Mouse (Mus musculus): ENCODE data around the gene Cyp2c23.

Gene Cyp2c23

DNA sequence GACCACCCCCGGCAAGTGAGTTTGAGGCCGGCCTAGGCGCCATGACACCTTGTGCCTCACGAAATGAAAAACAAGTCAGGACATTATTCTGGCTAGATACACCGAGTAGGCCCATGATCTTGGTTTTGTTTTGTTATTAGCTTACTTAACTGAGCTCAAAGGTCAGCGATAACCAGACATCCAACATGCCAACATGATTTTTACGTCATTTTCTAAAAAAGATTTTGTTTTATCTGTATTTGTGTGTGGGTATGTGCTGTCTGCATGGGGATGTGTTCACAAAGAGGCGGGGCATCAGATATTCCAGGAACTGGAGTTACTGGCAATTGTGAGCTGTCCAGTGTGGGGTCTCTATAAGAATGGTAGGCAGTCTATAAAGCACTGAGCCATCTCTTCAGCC is 56.9 kb downstream of the Cyp2c23 start:
- DNase-seq (ENCODE audit: low read depth, low spot score): no peak

DNA sequence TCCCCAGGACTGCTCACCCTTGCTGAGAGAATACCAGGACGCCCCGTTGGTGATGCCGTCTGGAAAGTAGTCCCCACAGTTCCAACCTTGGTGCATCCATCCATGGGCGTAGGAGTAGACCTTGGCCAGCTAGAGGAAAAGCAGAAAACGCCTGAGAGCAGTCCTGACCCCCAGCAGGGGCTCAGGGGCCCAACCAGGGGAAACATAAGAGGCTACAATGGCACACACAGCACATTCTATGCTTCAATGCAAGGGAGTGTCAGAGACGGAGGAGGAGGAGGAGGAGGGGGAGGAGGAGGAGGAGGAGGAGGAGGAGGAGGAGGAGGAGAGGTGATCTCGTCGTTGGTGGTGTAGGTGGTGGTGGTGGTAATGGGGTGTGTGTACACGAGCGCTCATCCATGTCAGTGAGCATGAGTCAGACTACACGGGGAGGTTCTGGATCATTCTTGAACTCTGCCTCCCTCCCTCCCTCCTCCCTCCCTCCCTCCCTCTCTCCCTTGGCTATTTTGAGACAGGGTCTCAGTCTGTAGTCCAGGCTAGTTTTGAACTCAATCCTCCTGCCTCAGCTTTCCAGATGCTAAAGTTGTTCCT is 60.5 kb downstream of the Cyp2c23 start:
- no peak for DNase-seq (ENCODE audit: low read depth, low spot score)

DNA sequence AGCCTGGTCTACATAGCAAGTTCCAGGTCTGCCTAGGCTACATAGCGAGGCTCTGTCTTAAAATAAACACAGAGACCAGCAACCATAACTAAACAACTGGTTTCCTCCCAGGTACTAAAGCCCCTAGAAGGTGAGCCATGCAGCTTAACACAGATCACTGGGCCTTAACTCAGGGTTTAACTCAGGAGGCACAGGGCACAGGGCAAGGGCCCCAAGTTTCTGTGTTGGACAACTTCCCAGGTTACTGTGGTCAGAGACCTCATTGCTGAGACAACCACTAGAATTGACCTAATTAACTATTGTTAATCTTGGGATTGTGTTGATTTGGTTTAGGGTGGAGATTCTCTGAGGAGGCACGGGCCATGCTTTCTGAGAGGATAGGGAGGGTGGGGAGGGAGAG is 62.5 kb downstream of the Cyp2c23 start:
- DNase-seq (ENCODE audit: low read depth, low spot score): no peak

DNA sequence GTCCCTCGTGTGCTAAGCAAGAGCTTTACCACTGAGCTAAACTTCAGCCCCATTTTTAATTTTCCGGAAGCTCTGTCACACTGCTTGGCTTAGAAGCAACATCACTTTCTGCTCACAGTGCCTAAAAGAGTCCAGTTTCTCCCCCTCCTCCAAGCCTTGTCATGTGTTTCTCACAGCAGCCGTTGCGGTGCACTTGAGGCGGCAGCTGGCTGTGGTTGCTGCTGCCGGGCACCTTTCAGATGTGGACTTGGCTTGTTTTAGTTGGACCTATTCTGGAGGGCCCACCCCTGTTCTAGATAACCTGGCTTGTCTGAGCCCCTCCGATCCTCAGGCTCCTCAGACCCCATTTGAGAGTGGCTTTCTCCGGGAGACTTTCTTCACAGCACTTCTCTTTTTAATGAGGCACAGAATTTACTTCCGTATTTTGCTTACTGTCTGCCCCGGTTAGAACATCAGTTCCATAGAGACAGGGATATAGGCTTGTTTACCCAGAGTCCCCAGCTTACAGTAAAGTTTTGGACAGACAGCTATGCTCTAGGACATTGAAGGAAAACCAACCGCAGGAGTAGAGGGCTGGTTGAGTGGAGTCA is 63.4 kb downstream of the Cyp2c23 start:
- no peak for DNase-seq (ENCODE audit: low read depth, low spot score)

DNA sequence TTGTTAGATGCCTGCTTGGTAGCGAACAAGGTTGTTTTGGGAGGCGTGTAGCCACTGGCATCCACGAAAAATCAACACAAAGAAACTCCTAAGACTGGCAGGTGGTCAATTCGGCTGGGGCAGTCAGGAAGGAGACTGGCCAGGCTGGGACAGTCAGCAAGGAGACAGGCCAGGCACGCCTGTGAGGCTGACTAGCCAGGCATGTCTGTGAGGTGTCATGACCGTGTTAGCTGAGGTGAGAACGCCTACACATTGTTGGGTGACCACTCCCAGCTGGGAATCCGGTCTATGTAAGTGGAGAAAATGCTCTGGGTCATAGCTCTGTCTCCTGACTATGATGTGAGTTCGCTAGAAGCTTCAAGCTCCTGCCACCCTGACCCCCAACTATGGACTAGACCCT is 66.2 kb downstream of the Cyp2c23 start:
- no peak for DNase-seq (ENCODE audit: low read depth, low spot score)

DNA sequence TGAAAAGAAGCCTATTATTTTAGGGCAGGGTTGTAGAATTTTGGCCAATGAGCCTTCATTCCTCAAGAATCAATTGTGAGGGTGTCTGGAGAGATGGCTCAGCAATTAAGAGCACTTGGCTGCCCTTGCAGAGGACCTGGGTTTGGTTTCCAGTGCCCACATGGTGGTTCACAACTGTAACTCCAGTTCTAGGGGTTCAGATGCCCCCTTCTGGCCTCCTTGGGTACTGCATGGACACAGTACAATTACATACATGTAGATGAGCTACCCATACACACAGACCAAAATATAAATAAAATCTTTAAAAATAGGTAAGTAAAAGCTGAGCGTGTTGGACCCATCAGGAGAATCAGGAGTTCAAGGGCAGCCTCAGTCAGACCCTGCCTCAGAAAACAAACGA is 67.8 kb downstream of the Cyp2c23 start:
- no peak for DNase-seq (ENCODE audit: low read depth, low spot score)

DNA sequence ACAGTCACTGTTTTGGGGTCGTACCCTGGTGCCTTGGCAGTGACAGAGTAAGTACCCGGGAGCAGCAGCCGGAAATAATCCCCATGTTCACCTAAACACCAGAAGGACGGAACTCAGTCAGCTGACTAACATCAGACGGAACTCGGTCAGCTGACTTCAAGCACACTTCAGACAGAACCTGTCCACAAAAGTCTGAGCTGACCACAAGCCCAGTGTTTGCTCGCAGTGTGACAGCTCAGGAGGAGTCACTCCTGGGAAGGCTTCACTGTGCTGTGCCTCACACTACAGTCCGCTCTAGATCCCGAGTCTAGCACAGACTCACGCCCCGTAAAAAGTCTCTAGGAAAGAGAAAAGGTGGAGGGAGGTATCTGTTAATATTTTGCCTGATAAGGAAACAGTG is 69.0 kb downstream of the Cyp2c23 start:
- DNase-seq (ENCODE audit: low read depth, low spot score): no peak

DNA sequence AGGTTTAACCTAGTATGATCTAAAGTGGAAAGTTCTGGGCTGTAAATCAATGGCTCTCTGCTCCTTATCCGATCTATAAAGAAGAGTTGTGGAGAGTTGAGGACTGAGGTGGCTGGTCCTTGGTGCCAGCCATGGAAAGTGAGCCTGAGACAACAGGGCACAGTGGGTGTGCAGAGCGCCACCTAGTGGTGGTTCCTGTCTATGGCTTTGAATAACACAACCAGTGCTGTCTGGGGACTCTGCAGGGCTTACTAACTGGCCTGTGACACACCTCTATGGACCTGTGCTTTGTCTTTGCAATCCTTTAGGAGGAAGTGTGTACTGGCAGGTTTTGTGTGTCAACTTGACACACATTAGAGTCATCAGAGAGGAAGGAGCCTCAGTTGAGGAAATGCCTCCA is 69.8 kb downstream of the Cyp2c23 start:
- DNase-seq (ENCODE audit: low read depth, low spot score): peak; percentile 61

DNA sequence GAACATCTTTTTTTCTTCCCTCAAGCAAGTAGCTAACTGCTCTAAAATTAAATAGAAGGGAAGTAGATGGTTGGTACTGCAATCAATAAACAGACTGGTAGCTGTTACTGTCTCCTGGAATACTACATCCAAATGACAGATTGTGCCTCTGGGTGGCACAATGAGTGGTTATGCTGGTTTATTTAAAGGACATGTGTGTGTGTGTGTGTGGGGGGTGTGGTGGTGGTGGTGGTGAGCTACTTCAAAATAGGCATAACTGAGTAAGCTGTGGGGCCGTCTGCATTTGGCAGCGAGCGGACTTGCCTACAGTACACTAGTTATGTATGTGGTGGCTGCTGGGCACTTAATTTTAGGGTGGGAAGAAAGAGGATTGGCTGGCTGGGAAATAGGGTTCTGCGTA is 71.1 kb downstream of the Cyp2c23 start:
- no peak for DNase-seq (ENCODE audit: low read depth, low spot score)

DNA sequence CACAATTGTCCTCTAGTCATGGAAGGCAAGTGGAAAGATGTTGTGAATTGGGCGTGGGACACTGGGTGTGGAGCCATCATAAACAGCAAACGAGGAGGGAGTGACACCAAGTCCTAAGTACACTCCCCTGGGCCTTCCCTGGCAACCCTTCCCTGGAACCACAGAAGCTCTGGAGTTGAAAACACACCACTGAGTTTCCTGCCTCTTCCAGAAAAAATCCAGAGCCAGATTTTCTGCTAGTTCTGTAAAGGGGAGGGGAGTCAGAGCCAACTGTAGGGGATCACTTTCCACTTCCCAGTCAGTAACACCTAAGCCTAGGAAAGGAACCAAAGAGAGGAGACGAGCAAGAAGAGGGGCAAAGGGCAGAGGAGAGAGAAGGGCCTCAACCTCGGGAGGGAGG is 71.6 kb downstream of the Cyp2c23 start:
- peak; percentile 52 for DNase-seq (ENCODE audit: low read depth, low spot score)

DNA sequence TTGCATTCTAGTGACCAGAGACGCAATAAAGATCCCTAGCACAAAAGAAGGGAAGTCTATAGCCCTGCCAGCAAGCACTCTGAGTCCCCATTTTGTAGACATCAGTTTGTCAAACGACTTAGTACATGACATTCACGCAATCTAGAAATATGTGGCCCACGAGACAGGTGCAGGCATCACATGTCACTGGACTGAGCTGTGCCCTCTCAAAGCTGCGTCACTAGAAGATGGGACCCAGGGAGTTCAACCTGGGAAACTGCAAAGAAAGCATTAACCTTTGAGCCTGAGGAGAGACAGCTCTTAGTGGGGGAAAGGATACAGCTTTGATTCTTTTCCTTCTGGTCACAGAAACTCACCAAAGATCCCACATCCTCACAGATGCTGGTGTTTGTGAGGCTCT is 73.7 kb downstream of the Cyp2c23 start:
- no peak for DNase-seq (ENCODE audit: low read depth, low spot score)
